Mouse (Mus musculus): Measurements from ENCODE around the gene Rnf223.

GRCm38 (mm10) chr4:156108606-156109546 is 21.4 kb upstream of the Rnf223 start:
- TF ChIP-seq CTCF (IDR thresholded peaks at IDR 0.05; ENCODE audit: low read depth) (peak; percentile 28; the same call in 1 of the 2 replicates), EP300 (IDR thresholded peaks at IDR 0.05; ENCODE audit: low read depth) (no peak)
